ENCODE assay signal across 7 mouse cellular contexts in the genomic region with DNA sequence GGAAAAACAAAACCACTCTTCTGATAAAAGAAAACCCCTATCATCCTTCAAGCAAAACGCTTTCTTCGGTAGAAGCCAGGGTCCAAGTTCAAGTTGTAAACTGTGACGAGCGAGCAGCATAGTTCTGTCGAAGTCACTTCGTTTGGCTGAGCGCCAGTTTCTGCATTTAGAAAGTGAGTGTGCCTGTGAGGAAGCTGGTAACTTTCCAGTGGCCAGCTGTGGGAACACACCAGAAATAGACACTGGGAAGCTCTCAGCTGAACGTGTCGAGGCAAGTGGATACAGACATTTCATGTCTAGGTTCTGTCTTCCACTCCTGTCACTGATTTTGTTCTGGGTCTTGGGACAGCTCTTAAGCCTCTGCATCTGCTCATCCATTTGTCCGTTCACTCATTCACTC. TPM values are rescaled to one million over a fixed set of nuclear protein-coding genes. Genes with fewer than 3 reads are reported as not detected.
DNase-seq lines count a peak whose midpoint lies in the region; ATAC-seq lines count a peak whose summit lies in the region.

No protein-coding gene starts in this region.

- WGBS in kidney, embryonic 14.5 days, result 31% methylated on average over 10 of the region's 10 CpGs
- WGBS in liver, embryonic 16.5 days (ENCODE audit: insufficient replicate concordance), result 21% methylated on average over 10 of the region's 10 CpGs
- WGBS in forebrain, embryonic 13.5 days, result 79% methylated on average over 10 of the region's 10 CpGs

- peak; percentile 83 for DNase-seq in MEL-GATA-1-ER (ENCODE audit: extremely low read depth, low read depth)
- peak; percentile 89 for DNase-seq in adrenal gland, postnatal 14 days
- DNase-seq in right cerebral cortex, postnatal 14 days, result peak; percentile 85

- 0 out of 2 replicates have a peak, but pooled peaks cover 3% of the 10 kb centered on the region for H3K4me1 ChIP-seq in kidney, embryonic 14.5 days (ENCODE audit: control insufficient read depth, insufficient read depth, low read length)
- no peaks in the 10 kb centered on the region; the same call in 1 of the 2 replicates for H3K4me1 ChIP-seq in liver, embryonic 16.5 days (ENCODE audit: control insufficient read depth, low read depth, low read length)
- no peaks in the 10 kb centered on the region for H3K4me1 ChIP-seq in forebrain, embryonic 13.5 days

- H3K9me3 ChIP-seq in kidney, embryonic 14.5 days (ENCODE audit: control insufficient read depth, low read length), result no peaks in the 10 kb centered on the region
- H3K9me3 ChIP-seq in liver, embryonic 16.5 days (replicated peaks; ENCODE audit: control insufficient read depth, low read length), result no peaks in the 10 kb centered on the region
- no peaks in the 10 kb centered on the region for H3K9me3 ChIP-seq in forebrain, embryonic 13.5 days (replicated peaks)

- no peaks in the 10 kb centered on the region for H3K27me3 ChIP-seq in kidney, embryonic 14.5 days (ENCODE audit: control insufficient read depth, insufficient read depth, low read length)
- H3K27me3 ChIP-seq in liver, embryonic 16.5 days (ENCODE audit: control insufficient read depth, insufficient read depth, low read depth, low read length), result no peaks in the 10 kb centered on the region
- no peaks in the 10 kb centered on the region for H3K27me3 ChIP-seq in forebrain, embryonic 13.5 days

- H3K4me3 ChIP-seq in kidney, embryonic 14.5 days (ENCODE audit: low read length), result no peak overlapping the region
- no peak overlapping the region for H3K4me3 ChIP-seq in liver, embryonic 16.5 days (ENCODE audit: low read depth, low read length)
- no peak overlapping the region for H3K4me3 ChIP-seq in forebrain, embryonic 13.5 days

- no peak overlapping the region for H3K9ac ChIP-seq in kidney, embryonic 14.5 days (ENCODE audit: low read depth, low read length)
- no peak overlapping the region for H3K9ac ChIP-seq in liver, embryonic 16.5 days (ENCODE audit: low read depth, low read length)
- no peak overlapping the region for H3K9ac ChIP-seq in forebrain, embryonic 13.5 days

- peak; percentile 62 for ATAC-seq in granulocyte monocyte progenitor cell, adult 5-6 weeks (replicated peaks; ENCODE audit: poor library complexity, severe bottlenecking)
- peak; percentile 76 for ATAC-seq in kidney, embryonic 14.5 days (ENCODE audit: low FRiP score, low TSS enrichment)
- peak; percentile 51 for ATAC-seq in liver, embryonic 16.5 days (ENCODE audit: low read depth)
- ATAC-seq in forebrain, embryonic 13.5 days, result no peak

- H3K36me3 ChIP-seq in kidney, embryonic 14.5 days (ENCODE audit: control insufficient read depth, insufficient read depth, low read length), result no peaks in the 10 kb centered on the region
- H3K36me3 ChIP-seq in liver, embryonic 16.5 days (ENCODE audit: control insufficient read depth, insufficient read depth), result no peaks in the 10 kb centered on the region
- no peaks in the 10 kb centered on the region for H3K36me3 ChIP-seq in forebrain, embryonic 13.5 days (ENCODE audit: poor library complexity, severe bottlenecking)

- H3K4me2 ChIP-seq in kidney, embryonic 14.5 days (replicated peaks; ENCODE audit: low read depth, low read length), result no peak overlapping the region
- no peak overlapping the region for H3K4me2 ChIP-seq in liver, embryonic 16.5 days (ENCODE audit: low read depth, low read length)
- H3K4me2 ChIP-seq in forebrain, embryonic 13.5 days, result no peak overlapping the region

- H3K27ac ChIP-seq in kidney, embryonic 14.5 days (ENCODE audit: low read depth, low read length), result no peak overlapping the region; the same call in 1 of the 2 replicates
- H3K27ac ChIP-seq in liver, embryonic 16.5 days (ENCODE audit: low read length), result no peak overlapping the region; the same call in 1 of the 2 replicates
- H3K27ac ChIP-seq in forebrain, embryonic 13.5 days, result no peak overlapping the region

RNA-seq across cellular contexts. Expression of gene Ppp1r2, which starts 15.2 kb away (rescaled TPM):
- 82.3 and 88.3 TPM in 2 replicates for total RNA-seq in adrenal gland, postnatal 14 days (2021)
- total RNA-seq in granulocyte monocyte progenitor cell, adult 5-6 weeks (2014; fragmentation: Nextera tagmentation), result 34.2 and 38.9 TPM in 2 replicates
- total RNA-seq in granulocyte monocyte progenitor cell, adult 5-6 weeks (2017), result 56.4 and 57.4 TPM in 2 replicates
- polyA plus RNA-seq in kidney, embryonic 14.5 days (2014; fragmentation: Nextera tagmentation; extraction: Ambion mirVana), result 77.0 and 98.6 TPM in 2 replicates
- 34.2 and 34.5 TPM in 2 replicates for polyA plus RNA-seq in liver, embryonic 16.5 days (2015; fragmentation: Nextera tagmentation; extraction: Ambion mirVana)
- polyA plus RNA-seq in forebrain, embryonic 13.5 days (2015; fragmentation: Nextera tagmentation; extraction: Ambion mirVana), result 91.9 and 95.2 TPM in 2 replicates

RNA-seq across cellular contexts. Expression of gene Apod, which starts 24.3 kb away (rescaled TPM):
- total RNA-seq in adrenal gland, postnatal 14 days (2021), result 5.8 and 10.8 TPM in 2 replicates
- not detected in 2 replicates for total RNA-seq in granulocyte monocyte progenitor cell, adult 5-6 weeks (2014; fragmentation: Nextera tagmentation)
- not detected in 2 replicates for total RNA-seq in granulocyte monocyte progenitor cell, adult 5-6 weeks (2017)
- 0.47 TPM in 2 replicates for polyA plus RNA-seq in kidney, embryonic 14.5 days (2014; fragmentation: Nextera tagmentation; extraction: Ambion mirVana)
- not detected in 2 replicates for polyA plus RNA-seq in liver, embryonic 16.5 days (2015; fragmentation: Nextera tagmentation; extraction: Ambion mirVana)
- 28.0 and 32.5 TPM in 2 replicates for polyA plus RNA-seq in forebrain, embryonic 13.5 days (2015; fragmentation: Nextera tagmentation; extraction: Ambion mirVana)

Comparison
In these comparisons a context has a peak if more than half of its experiments do, and no peak if none do; other contexts are left out.
1. RNA of gene Apod, which starts 24.3 kb away (polyA plus RNA-seq): 28.0 to 32.5 TPM in forebrain, embryonic 13.5 days; 0.47 TPM in kidney, embryonic 14.5 days and not detected in liver, embryonic 16.5 days; every median in the first group is over 10 times any median in the second.
2. Peak in every context shown above with its lines, with median percentiles within 50 percentile points of each other: DNase-seq.